Mouse (Mus musculus) cortical plate, adult 2 months (tissue): ENCODE results near the gene Fgd3.

Experiments used
- CTCF ChIP-seq: fragments of 200-500 bp; IDR thresholded peaks from 2 replicates; pipeline ENCODE4 v1.5.1; 2011; ENCODE audit warnings: mild to moderate bottlenecking, control low read depth, low read length; ENCODE audit not compliant: insufficient read depth; ENCODE audit errors: extremely low read depth
- POLR2A ChIP-seq: fragments of 200-500 bp; IDR thresholded peaks from 2 replicates; pipeline ENCODE4 v1.6.1; 2011; ENCODE audit warnings: mild to moderate bottlenecking, low read length, control low read depth; ENCODE audit not compliant: insufficient read depth; ENCODE audit errors: extremely low read depth

DNA sequence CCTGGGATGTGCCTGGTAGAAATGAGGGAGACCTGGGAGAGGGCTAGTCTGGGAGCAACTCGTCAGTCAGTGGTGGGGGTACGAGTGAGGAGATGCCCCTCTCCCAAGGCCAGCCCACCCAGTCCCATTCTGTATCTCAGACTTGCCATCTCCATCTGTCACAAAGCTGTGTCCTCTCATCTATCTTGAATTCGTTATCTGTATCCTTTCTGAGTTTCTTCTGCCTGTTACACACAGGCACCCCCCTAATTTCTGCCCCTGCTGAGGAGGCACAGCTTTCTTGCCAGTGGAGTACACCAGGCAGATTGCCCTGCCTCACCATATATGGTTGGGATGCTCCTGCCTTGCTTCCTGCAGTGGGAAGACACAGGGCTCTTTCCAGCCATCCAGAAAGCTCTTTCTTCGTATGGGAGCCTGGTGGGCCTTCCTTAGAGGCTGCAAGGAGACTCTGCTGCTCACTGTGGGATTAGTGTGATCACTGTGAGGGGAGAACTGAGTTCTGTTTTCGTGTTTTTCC lies 33.9 kb upstream of the Fgd3 start:
- TF ChIP-seq CTCF (no peak), POLR2A (no peak)
